Mouse (Mus musculus) gastrocnemius, postnatal 36 days (tissue): Measurements from ENCODE around the gene Nrxn1. TPM values are rescaled to one million over a fixed set of nuclear protein-coding genes. Genes with fewer than 3 reads are reported as not detected.

ENCODE experiments used
- DNase-seq, 2 experiments: peaks; one replicate each; pipeline ENCODE4 v3.0.0; 2022
- intact Hi-C: fragments of 180-260 bp; cut with DNase I; formaldehyde crosslinking; loops from one replicate; pipeline ENCODE4 v1.15.1; 2025
- microRNA-seq, 2 experiments: library from miRNA; unstranded; fragments of <30 nt; microRNA quantifications; one replicate each; pipeline ENCODE4 v1.2.0; 2021
- total RNA-seq, 2 experiments: library from RNA; stranded (reverse); gene quantifications; 2 replicates each; pipeline ENCODE4 v1.2.3; 2021

Gene Nrxn1
- total RNA-seq, 2 experiments from 2014 or later = 0.38 to 0.49 TPM

DNA sequence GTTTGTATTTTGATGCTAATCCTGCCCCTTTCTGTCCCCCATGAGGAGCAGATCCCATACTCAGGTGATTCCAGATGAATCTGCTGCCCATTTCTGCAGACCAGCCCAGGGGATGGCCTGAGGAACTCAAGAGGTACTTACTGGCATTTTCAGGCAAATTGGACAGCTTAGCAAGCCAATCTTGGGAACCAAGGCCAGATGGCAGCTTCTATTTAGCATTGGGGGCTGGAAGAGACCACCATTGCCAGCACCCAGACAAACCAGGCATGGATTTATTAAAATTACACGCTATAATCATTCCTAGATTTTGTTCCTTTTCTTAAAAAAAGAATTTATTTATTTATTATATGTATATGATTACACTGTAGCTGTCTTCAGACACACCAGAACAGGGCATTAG, 1076.2 kb downstream of the Nrxn1 start:
- intact Hi-C loops = no loop called here
- DNase-seq = no peak

DNA sequence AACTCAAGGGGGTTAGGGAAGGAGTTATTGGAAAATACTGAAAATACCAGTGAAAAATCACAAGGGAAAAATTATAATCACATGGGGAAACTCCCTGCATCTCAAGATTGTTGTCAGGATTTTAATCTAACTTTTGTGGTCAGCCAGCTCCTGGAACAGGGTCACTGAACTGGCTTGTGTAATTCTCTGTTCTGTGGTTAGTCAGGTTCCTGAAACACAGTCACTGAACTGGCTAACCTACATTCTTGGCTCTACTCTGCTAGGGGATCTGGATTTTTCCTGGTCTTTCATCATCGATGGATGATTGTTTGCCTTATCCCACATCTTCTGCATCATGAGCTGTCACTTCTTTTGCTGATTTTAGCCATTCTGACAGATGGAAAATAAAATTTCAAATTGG, 1081.1 kb downstream of the Nrxn1 start:
- intact Hi-C loops = no loop called here
- DNase-seq = no peak

GRCm38 (mm10) chr17:90007438-90008109, 1085.3 kb downstream of the Nrxn1 start:
- DNase-seq = no peak
- intact Hi-C loops = no loop called here

- DNase-seq = no peak
- intact Hi-C loops = no loop called here
These were observed 1102.2 kb downstream of the Nrxn1 start for GRCm38 (mm10) chr17:89990651-89991050.

Small RNA genes within 50 kb of the gene (microRNA-seq; reads per million reads assigned to microRNA genes)
- gene Gm24510 (0 reads per million in 2 experiments), gene Gm27475 (0 reads per million in 2 experiments), gene Gm47307 (0 reads per million in 2 experiments)
